Mouse (Mus musculus): ENCODE measurements around the gene Klrb1.

Gene Klrb1

GRCm38 (mm10) chr6:128733908-128734679, 11.2 kb upstream of the Klrb1 start:
- no peak for DNase-seq

- no peak for DNase-seq
Measured at GRCm38 (mm10) chr6:128732032-128732431, 9.2 kb upstream of the Klrb1 start.

GRCm38 (mm10) chr6:128701691-128702090, 21.2 kb downstream of the Klrb1 start:
- DNase-seq = no peak

- no peak for DNase-seq
Measured at GRCm38 (mm10) chr6:128679574-128679973, 43.3 kb downstream of the Klrb1 start.

- DNase-seq = no peak
Measured at GRCm38 (mm10) chr6:128669936-128670335, 52.9 kb downstream of the Klrb1 start.

GRCm38 (mm10) chr6:128662206-128662605, 60.7 kb downstream of the Klrb1 start, which contains the start of gene Clec2h:
Clec2h (plus strand) TSS chr6:128662385.
- no peak for DNase-seq

GRCm38 (mm10) chr6:128661249-128661648, 61.6 kb downstream of the Klrb1 start:
- no peak for DNase-seq
